Mouse (Mus musculus): Measurements from ENCODE around the gene Spin1.

Gene Spin1

DNA sequence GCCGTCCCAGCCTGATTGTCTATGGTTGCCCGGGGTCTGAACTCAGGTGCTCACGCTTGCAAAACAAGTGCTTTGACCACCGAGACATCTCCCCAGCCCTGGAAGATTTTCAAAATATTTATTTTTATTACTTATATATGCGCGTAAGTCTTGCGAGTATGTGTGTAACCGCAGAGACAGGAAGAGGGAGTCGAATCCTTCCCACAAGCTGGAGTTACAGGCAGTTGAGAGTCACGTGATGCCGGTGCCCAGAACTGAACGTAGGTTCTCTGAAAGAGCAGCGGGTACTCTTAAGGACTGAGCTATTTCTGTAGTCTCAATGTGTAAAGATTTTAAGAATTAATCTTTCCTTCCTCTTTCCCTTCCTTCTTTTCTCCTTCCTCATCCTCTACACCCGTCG, 93.2 kb downstream of the Spin1 start:
- DNase-seq (ENCODE audit: low spot score in 2 of 2) = no peak

GRCm38 (mm10) chr13:51197699-51198098, 97.0 kb downstream of the Spin1 start:
- DNase-seq (ENCODE audit: low spot score in 2 of 2) = no peak

DNA sequence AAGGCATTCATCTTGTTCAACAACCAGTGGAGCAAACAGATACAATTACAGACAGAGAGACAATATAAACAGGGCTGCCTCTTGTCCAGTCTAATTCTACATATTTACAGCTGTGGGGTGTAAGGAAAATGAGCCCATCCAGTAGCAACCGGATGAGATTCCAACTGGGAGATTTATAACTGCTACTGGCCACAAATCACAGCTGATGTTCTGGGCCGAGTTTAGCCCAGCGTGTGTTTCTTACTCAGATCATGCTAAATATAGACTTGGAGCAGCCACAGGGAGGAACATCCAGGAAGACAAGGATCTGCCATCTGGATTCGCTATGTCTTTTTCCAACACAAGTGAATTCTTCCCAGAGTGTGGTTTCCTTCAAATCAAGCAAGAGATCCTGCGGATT, 97.5 kb downstream of the Spin1 start:
- DNase-seq (ENCODE audit: low spot score in 2 of 2) = peak; percentile 39 to 64
